Mouse (Mus musculus) CH12.LX (cell line): ENCODE measurements around the gene Gm49320.

Experiments
- GABPA ChIP-seq: IDR thresholded peaks from 2 replicates; pipeline ENCODE4 v1.6.1; 2012; ENCODE audit warnings: low read depth, low read length, improper control_type of control experiment, inconsistent platforms; ENCODE audit not compliant: insufficient replicate concordance
- POLR2A ChIP-seq: IDR thresholded peaks from 2 replicates; pipeline ENCODE4 v1.6.1; 2011; ENCODE audit warnings: low read depth, mild to moderate bottlenecking, improper control_type of control experiment, low read length
- USF2 ChIP-seq: conservative IDR thresholded peaks from 2 replicates; pipeline ENCODE4 v1.6.1; 2011; ENCODE audit warnings: low read depth, low read length, improper control_type of control experiment
- ZNF384 ChIP-seq: IDR thresholded peaks from 2 replicates; pipeline ENCODE4 v1.6.1; 2012; ENCODE audit warnings: low read depth, low read length, improper control_type of control experiment, inconsistent platforms

GRCm38 (mm10) chr8:4247951-4248540 is 9.4 kb downstream of the Gm49320 start, which contains the start of gene Tgfbr3l:
- TF ChIP-seq GABPA (no peak), ZNF384 (no peak), USF2 (no peak), POLR2A (no peak)
